Mouse (Mus musculus): ENCODE data around the gene Trp53rka. TPM values are rescaled to one million over a fixed set of nuclear protein-coding genes. Genes with fewer than 3 reads are reported as not detected.
A peak's percentile ranks its signal among the peaks of the same experiment; 100 is the strongest.

Gene Trp53rka
- polyA plus RNA-seq, 1 experiment from 2014 or later, result 47.5 TPM

GRCm38 (mm10) chr2:165503259-165504203 lies 10.4 kb upstream of the Trp53rka start, which contains the start of gene Slc2a10:
Slc2a10 (plus strand) TSS chr2:165503787.
- 0 out of 2 replicates have a peak, but pooled peaks cover 3% of the 10 kb centered on the region for H3K27me3 ChIP-seq
- peak within 1 kb of the TSS; percentile 63 for H3K4me2 ChIP-seq
- H3K4me1 ChIP-seq, result peaks cover 16% of the 10 kb centered on the region
- H3K9me3 ChIP-seq, result no peaks in the 10 kb centered on the region
- ATAC-seq (ENCODE audit: low FRiP score), result peak; percentile 76
- H3K9ac ChIP-seq, result peak within 1 kb of the TSS; percentile 65
- no peaks in the 10 kb centered on the region for H3K36me3 ChIP-seq (replicated peaks)
- 4% methylated on average over 31 of the region's 32 CpGs for WGBS
- peak within 1 kb of the TSS; percentile 42 for H3K4me3 ChIP-seq (replicated peaks)
- H3K27ac ChIP-seq, result peak within 1 kb of the TSS; percentile 2; the same call in 1 of the 2 replicates

- WGBS, result 74% methylated on average over 6 of the region's 6 CpGs
Measured at GRCm38 (mm10) chr2:165498816-165499215, 5.7 kb upstream of the Trp53rka start.

GRCm38 (mm10) chr2:165497706-165498275 lies 4.7 kb upstream of the Trp53rka start:
- 76% methylated on average over 2 of the region's 2 CpGs for WGBS
- peaks cover 18% of the 10 kb centered on the region for H3K4me1 ChIP-seq
- no peaks in the 10 kb centered on the region; the same call in 1 of the 2 replicates for H3K27me3 ChIP-seq
- no peak overlapping the region for H3K4me2 ChIP-seq
- ATAC-seq (ENCODE audit: low FRiP score), result no peak
- no peak overlapping the region for H3K4me3 ChIP-seq (replicated peaks)
- H3K9ac ChIP-seq, result no peak overlapping the region
- H3K27ac ChIP-seq, result no peak overlapping the region
- no peaks in the 10 kb centered on the region for H3K9me3 ChIP-seq
- H3K36me3 ChIP-seq (replicated peaks), result no peaks in the 10 kb centered on the region

More at GRCm38 (mm10) chr2:165498816-165499215, 5.7 kb upstream of the Trp53rka start:
- H3K4me3 ChIP-seq (replicated peaks), result no peak overlapping the region
- peaks cover 23% of the 10 kb centered on the region for H3K4me1 ChIP-seq
- no peak overlapping the region for H3K27ac ChIP-seq
- H3K36me3 ChIP-seq (replicated peaks), result no peaks in the 10 kb centered on the region
- H3K9me3 ChIP-seq, result no peaks in the 10 kb centered on the region
- no peak overlapping the region for H3K9ac ChIP-seq
- ATAC-seq (ENCODE audit: low FRiP score), result no peak
- no peak overlapping the region for H3K4me2 ChIP-seq
- H3K27me3 ChIP-seq, result peaks cover 3% of the 10 kb centered on the region; the same call in 1 of the 2 replicates

- Histone ChIP-seq H3K27ac (no peak overlapping the region), H3K9me3 (no peaks in the 10 kb centered on the region), H3K27me3 (no peaks in the 10 kb centered on the region; the same call in 1 of the 2 replicates), H3K9ac (no peak overlapping the region), H3K4me1 (peaks cover 26% of the 10 kb centered on the region), H3K4me3 (replicated peaks) (no peak overlapping the region), H3K36me3 (replicated peaks) (no peaks in the 10 kb centered on the region), H3K4me2 (no peak overlapping the region)
- no peak for ATAC-seq (ENCODE audit: low FRiP score)
Measured at GRCm38 (mm10) chr2:165496251-165496650, 3.1 kb upstream of the Trp53rka start.

- ATAC-seq (ENCODE audit: low FRiP score), result no peak
- H3K27me3 ChIP-seq, result no peaks in the 10 kb centered on the region; the same call in 1 of the 2 replicates
- H3K9ac ChIP-seq, result no peak overlapping the region
- H3K4me3 ChIP-seq (replicated peaks), result no peak overlapping the region
- peaks cover 26% of the 10 kb centered on the region for H3K4me1 ChIP-seq
- 45% methylated on average over 2 of the region's 2 CpGs for WGBS
- H3K36me3 ChIP-seq (replicated peaks), result peaks cover 14% of the 10 kb centered on the region
- H3K4me2 ChIP-seq, result peak overlapping the region; percentile 80
- H3K27ac ChIP-seq, result peak overlapping the region; percentile 91
- no peaks in the 10 kb centered on the region for H3K9me3 ChIP-seq
Measured at GRCm38 (mm10) chr2:165494495-165494894, 1.4 kb upstream of the Trp53rka start.

- ATAC-seq (ENCODE audit: low FRiP score), result peak; percentile 73
- peak overlapping the region; percentile 91 for H3K27ac ChIP-seq
Measured at GRCm38 (mm10) chr2:165493587-165494210, 575 bp upstream of the Trp53rka start.

GRCm38 (mm10) chr2:165486881-165487535 lies 6.1 kb downstream of the Trp53rka start:
- no peak overlapping the region for H3K9ac ChIP-seq
- no peaks in the 10 kb centered on the region for H3K27me3 ChIP-seq
- peaks cover 30% of the 10 kb centered on the region for H3K36me3 ChIP-seq (replicated peaks)
- H3K4me3 ChIP-seq (replicated peaks), result no peak overlapping the region
- peak; percentile 65 for ATAC-seq (ENCODE audit: low FRiP score)
- H3K4me2 ChIP-seq, result no peak overlapping the region
- peaks cover 13% of the 10 kb centered on the region for H3K4me1 ChIP-seq
- WGBS, result 22% methylated on average over 8 of the region's 8 CpGs
- H3K27ac ChIP-seq, result no peak overlapping the region
- H3K9me3 ChIP-seq, result no peaks in the 10 kb centered on the region

More at GRCm38 (mm10) chr2:165493587-165494210, 575 bp upstream of the Trp53rka start:
- Histone ChIP-seq H3K9me3 (no peaks in the 10 kb centered on the region), H3K4me2 (peak overlapping the region; percentile 80), H3K27me3 (no peaks in the 10 kb centered on the region; the same call in 1 of the 2 replicates), H3K4me1 (peaks cover 26% of the 10 kb centered on the region), H3K4me3 (replicated peaks) (peak overlapping the region; percentile 76), H3K36me3 (replicated peaks) (peaks cover 22% of the 10 kb centered on the region), H3K9ac (peak overlapping the region; percentile 87; the same call in 1 of the 2 replicates)
- WGBS, result 4% methylated on average over 17 of the region's 17 CpGs

GRCm38 (mm10) chr2:165486401-165486800 lies 6.7 kb downstream of the Trp53rka start:
- no peaks in the 10 kb centered on the region for H3K27me3 ChIP-seq
- H3K36me3 ChIP-seq (replicated peaks), result peaks cover 30% of the 10 kb centered on the region
- 77% methylated on average over 5 of the region's 5 CpGs for WGBS
- H3K27ac ChIP-seq, result no peak overlapping the region
- ATAC-seq (ENCODE audit: low FRiP score), result no peak
- H3K4me2 ChIP-seq, result no peak overlapping the region
- H3K9me3 ChIP-seq, result no peaks in the 10 kb centered on the region
- no peak overlapping the region for H3K9ac ChIP-seq
- peaks cover 11% of the 10 kb centered on the region for H3K4me1 ChIP-seq
- H3K4me3 ChIP-seq (replicated peaks), result no peak overlapping the region

- no peak overlapping the region for H3K4me2 ChIP-seq
- ATAC-seq (ENCODE audit: low FRiP score), result no peak
- H3K27me3 ChIP-seq, result no peaks in the 10 kb centered on the region
- no peak overlapping the region for H3K4me3 ChIP-seq (replicated peaks)
- no peaks in the 10 kb centered on the region for H3K9me3 ChIP-seq
- 79% methylated on average over 3 of the region's 3 CpGs for WGBS
- H3K27ac ChIP-seq, result 0 out of 2 replicates have a peak overlapping the region, but pooled peaks have one; percentile 21
- no peak overlapping the region for H3K9ac ChIP-seq
- H3K4me1 ChIP-seq, result peaks cover 11% of the 10 kb centered on the region
- peaks cover 29% of the 10 kb centered on the region for H3K36me3 ChIP-seq (replicated peaks)
Measured at GRCm38 (mm10) chr2:165485826-165486225, 7.3 kb downstream of the Trp53rka start.

DNA sequence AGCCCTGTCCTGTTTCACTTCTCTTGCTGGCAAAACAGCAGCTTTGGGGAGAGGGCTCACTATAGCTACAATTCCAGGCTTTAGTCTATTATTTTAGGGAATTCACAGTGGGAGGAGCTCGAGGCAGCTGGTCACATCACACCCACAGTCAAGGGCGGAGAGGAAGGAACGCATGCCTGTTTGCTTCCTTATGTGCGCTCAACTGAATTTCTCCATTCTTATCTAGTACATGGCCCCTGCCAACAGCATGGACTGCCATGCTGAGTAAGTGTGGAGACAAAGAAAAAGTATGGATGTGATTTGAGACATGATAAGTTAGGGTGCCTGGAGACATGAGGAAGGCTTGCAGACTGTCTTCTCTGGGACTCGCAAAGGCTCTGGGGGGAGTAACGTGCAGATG lies 9.0 kb downstream of the Trp53rka start:
- no peak for ATAC-seq (ENCODE audit: low FRiP score)
- no peaks in the 10 kb centered on the region for H3K9me3 ChIP-seq
- H3K27ac ChIP-seq, result no peak overlapping the region
- H3K36me3 ChIP-seq (replicated peaks), result peaks cover 12% of the 10 kb centered on the region
- H3K4me3 ChIP-seq (replicated peaks), result no peak overlapping the region
- H3K9ac ChIP-seq, result no peak overlapping the region
- no peaks in the 10 kb centered on the region for H3K27me3 ChIP-seq
- H3K4me2 ChIP-seq, result no peak overlapping the region
- WGBS, result 60% methylated on average over 6 of the region's 6 CpGs
- peaks cover 11% of the 10 kb centered on the region for H3K4me1 ChIP-seq

- Histone ChIP-seq H3K27ac (no peak overlapping the region), H3K36me3 (replicated peaks) (no peaks in the 10 kb centered on the region), H3K4me3 (replicated peaks) (no peak overlapping the region), H3K9me3 (no peaks in the 10 kb centered on the region), H3K27me3 (no peaks in the 10 kb centered on the region), H3K4me1 (peaks cover 10% of the 10 kb centered on the region), H3K9ac (no peak overlapping the region), H3K4me2 (no peak overlapping the region)
- ATAC-seq (ENCODE audit: low FRiP score), result no peak
- WGBS, result 67% methylated on average over 8 of the region's 8 CpGs
Measured at GRCm38 (mm10) chr2:165482003-165482402, 11.1 kb downstream of the Trp53rka start.

All from forebrain, embryonic 12.5 days (tissue).